Mouse (Mus musculus): ENCODE data around the gene Htr2b. TPM values are rescaled to one million over a fixed set of nuclear protein-coding genes. Genes with fewer than 3 reads are reported as not detected.

Htr2b gene
- polyA plus RNA-seq, 1 experiment = 0.28 TPM

DNA sequence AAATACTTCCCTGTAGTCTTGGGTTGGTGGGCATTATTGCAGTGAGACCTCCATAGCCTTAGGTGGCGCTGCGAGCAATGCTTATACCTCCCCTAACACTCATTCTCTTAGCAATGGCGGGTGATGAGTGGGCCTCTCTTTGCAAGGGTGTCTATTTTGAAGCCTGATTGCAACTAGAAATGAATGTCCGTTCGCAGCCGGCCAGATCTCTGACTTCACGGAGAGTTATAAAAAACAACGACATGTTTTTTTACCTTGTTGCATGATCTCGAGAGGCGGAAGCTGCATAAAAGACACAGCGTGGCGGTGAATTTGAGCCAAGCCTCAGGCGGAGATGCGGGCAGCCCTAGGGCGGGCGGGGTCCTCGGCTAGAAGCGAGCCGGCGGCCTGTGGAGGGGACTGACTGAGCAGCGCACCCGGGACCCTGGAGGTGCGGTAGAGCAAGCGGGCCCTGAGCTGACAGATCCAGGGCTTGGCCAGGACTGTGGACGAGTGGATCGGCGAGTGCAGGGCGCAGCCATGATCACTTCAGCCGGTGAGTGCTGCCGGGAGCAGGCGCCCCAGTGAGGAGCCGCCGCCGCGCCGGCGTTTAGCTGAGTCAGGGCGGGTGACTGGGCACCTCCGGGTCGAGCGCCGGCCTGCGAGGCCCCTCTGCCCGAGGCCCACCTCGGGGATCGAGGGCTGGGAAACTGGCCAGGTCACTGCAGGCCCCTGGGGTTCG, 47.3 kb downstream of the Htr2b start, which contains the start of gene Psmd1:
Psmd1 (plus strand) TSS at position 117 of the 721 bp plus-strand sequence.
- Histone ChIP-seq H3K4me3 (ENCODE audit: control insufficient read depth, insufficient read depth, low read length) (peak within 1 kb of the TSS; percentile 72), H3K36me3 (ENCODE audit: control insufficient read depth, insufficient read depth, low read length) (no peaks in the 10 kb centered on the region), H3K27me3 (ENCODE audit: control insufficient read depth, insufficient read depth, low read length) (no peaks in the 10 kb centered on the region), H3K4me1 (replicated peaks; ENCODE audit: control insufficient read depth, insufficient read depth, low read length) (peaks cover 7% of the 10 kb centered on the region), H3K27ac (ENCODE audit: control insufficient read depth, insufficient read depth, low read length) (no peak within 1 kb of the TSS)
- TF ChIP-seq CTCF (IDR thresholded peaks at IDR 0.05; ENCODE audit: borderline replicate concordance, control insufficient read depth, extremely low read depth, insufficient read depth, low read length, poor library complexity) (0 out of 2 replicates have a peak, but pooled peaks have one; percentile 30), POLR2A (IDR thresholded peaks at IDR 0.05; ENCODE audit: control insufficient read depth, extremely low read depth, insufficient read depth, low read length, poor library complexity) (no peak)
- WGBS = under 1% methylated on average over 45 of the region's 47 CpGs
- peak; percentile 92 for DNase-seq

DNA sequence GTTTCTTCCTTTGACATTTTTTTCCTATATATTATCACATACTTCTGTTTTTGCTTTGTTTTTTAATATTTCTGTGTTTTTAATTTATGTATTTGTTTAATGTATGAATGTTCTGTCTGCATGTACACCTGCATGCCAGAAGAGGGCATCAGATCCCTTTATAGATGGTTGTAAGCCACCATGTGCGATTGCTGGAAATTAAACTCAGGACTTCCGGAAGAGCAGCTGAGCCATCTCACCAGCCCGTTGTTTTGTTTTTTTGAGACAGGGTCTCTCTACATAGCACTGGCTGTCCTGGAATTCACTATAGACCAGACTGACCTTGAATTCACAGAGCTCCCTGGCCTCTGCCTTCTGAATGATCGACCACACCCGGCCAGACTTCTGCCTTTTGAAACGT, 49.2 kb downstream of the Htr2b start:
- Histone ChIP-seq H3K4me3 (ENCODE audit: control insufficient read depth, insufficient read depth, low read length) (no peak overlapping the region), H3K27ac (ENCODE audit: control insufficient read depth, insufficient read depth, low read length) (no peak overlapping the region), H3K36me3 (ENCODE audit: control insufficient read depth, insufficient read depth, low read length) (no peaks in the 10 kb centered on the region), H3K27me3 (ENCODE audit: control insufficient read depth, insufficient read depth, low read length) (no peaks in the 10 kb centered on the region), H3K4me1 (replicated peaks; ENCODE audit: control insufficient read depth, insufficient read depth, low read length) (peaks cover 11% of the 10 kb centered on the region)
- DNase-seq = no peak
- TF ChIP-seq CTCF (IDR thresholded peaks at IDR 0.05; ENCODE audit: borderline replicate concordance, control insufficient read depth, extremely low read depth, insufficient read depth, low read length, poor library complexity) (no peak), POLR2A (IDR thresholded peaks at IDR 0.05; ENCODE audit: control insufficient read depth, extremely low read depth, insufficient read depth, low read length, poor library complexity) (no peak)
- 82% methylated on average over 6 of the region's 6 CpGs for WGBS

DNA sequence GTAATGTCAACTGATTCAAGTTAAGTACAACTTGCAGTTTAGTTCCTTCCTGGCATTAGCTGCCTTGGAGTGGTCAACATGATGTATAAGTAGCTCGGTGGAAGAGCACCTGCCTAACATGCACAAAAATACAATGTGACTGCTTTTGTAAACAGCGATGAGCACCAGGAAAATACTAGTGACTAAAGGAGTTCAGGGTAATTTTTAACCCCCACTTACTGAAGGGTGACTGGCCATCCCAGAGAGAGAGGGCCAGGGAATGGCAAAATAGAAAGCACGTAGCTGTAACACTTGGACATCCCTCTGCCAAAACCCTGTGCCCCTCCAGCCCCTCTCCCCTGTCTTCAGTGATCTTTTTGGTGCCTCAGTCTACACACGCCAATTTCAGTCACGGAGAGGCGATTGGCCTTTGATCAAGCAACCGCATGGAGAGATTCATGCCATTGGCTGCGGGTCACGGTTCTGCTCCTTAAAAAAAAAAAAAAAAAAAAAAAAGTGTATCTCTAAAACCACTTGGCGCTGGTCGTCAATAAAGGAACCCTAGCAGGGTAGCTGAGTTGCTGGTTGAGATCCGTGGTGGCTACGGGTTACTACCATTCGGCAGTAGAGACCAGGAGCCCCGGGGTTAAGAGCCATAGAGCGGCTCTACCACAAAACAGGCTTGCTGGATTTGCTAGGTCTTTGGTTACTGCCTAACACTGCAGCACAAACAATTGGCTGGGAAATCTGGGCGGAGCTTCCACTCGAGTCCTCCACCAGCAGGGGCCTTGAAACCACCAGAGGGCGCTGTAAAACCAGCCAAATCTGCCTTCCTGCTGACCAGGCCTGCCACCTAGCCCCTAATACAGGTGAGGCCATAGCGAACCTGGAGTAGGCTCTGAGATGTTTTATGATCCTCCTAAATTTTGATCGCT, 52.7 kb downstream of the Htr2b start:
- Histone ChIP-seq H3K36me3 (ENCODE audit: control insufficient read depth, insufficient read depth, low read length) (no peaks in the 10 kb centered on the region), H3K27ac (ENCODE audit: control insufficient read depth, insufficient read depth, low read length) (no peak overlapping the region), H3K27me3 (ENCODE audit: control insufficient read depth, insufficient read depth, low read length) (no peaks in the 10 kb centered on the region), H3K4me3 (ENCODE audit: control insufficient read depth, insufficient read depth, low read length) (peak overlapping the region; percentile 32), H3K4me1 (replicated peaks; ENCODE audit: control insufficient read depth, insufficient read depth, low read length) (peaks cover 9% of the 10 kb centered on the region)
- 15% methylated on average over 21 of the region's 21 CpGs for whole genome bisulfite sequencing
- no peak for TF ChIP-seq POLR2A (IDR thresholded peaks at IDR 0.05; ENCODE audit: control insufficient read depth, extremely low read depth, insufficient read depth, low read length, poor library complexity)
- peak; percentile 96 for TF ChIP-seq CTCF (IDR thresholded peaks at IDR 0.05; ENCODE audit: borderline replicate concordance, control insufficient read depth, extremely low read depth, insufficient read depth, low read length, poor library complexity)
- peak; percentile 91 for DNase-seq

DNA sequence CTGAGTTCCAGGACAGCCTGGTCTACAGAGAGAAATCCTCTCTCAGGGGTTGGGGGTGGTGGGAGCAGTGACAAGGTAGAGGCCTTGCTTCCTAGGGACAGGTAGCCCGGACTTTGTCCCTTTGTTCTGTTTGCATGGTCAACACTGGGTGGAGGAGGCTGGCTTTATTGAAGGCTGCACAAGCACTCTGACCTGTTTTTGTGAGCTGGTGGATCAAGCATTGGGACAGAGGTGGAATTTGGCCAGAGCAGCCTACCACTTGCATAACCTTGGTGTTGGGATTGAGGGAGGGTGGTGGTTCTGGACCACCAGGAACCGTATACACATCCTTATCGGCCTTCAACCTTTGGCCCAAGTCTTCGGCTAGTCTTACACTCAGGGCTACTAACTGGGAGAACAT, 55.5 kb downstream of the Htr2b start:
- no peaks in the 10 kb centered on the region for H3K27me3 ChIP-seq (ENCODE audit: control insufficient read depth, insufficient read depth, low read length)
- no peaks in the 10 kb centered on the region for H3K36me3 ChIP-seq (ENCODE audit: control insufficient read depth, insufficient read depth, low read length)
- DNase-seq = no peak
- H3K4me1 ChIP-seq (replicated peaks; ENCODE audit: control insufficient read depth, insufficient read depth, low read length) = peaks cover 9% of the 10 kb centered on the region
- H3K4me3 ChIP-seq (ENCODE audit: control insufficient read depth, insufficient read depth, low read length) = no peak overlapping the region
- TF ChIP-seq POLR2A (IDR thresholded peaks at IDR 0.05; ENCODE audit: control insufficient read depth, extremely low read depth, insufficient read depth, low read length, poor library complexity) (no peak), CTCF (IDR thresholded peaks at IDR 0.05; ENCODE audit: borderline replicate concordance, control insufficient read depth, extremely low read depth, insufficient read depth, low read length, poor library complexity) (no peak)
- over 99% methylated on average over 4 of the region's 4 CpGs for WGBS
- no peak overlapping the region for H3K27ac ChIP-seq (ENCODE audit: control insufficient read depth, insufficient read depth, low read length)

DNA sequence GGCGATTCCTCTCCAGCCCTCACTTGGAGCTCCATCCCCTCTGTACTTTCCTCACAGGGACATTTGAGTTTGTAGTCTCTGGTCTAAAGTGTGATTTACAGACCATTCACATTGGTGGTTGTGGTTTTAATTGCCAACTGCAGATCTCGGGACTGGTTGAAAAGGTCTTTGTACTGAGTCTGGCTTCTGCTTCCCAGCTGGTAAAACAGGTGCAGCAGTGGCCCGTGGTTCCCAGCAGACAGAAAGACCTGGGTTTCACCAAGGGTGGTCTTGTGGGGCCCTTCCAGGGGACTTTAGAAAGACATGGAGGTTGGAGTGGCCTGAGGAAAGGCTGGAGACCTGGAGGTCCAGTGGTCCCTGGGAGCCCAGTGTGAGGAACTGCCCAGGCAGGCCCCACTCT, 56.8 kb downstream of the Htr2b start:
- 6% methylated on average over 3 of the region's 3 CpGs for WGBS
- DNase-seq = no peak
- H3K4me3 ChIP-seq (ENCODE audit: control insufficient read depth, insufficient read depth, low read length) = no peak overlapping the region
- no peak overlapping the region for H3K27ac ChIP-seq (ENCODE audit: control insufficient read depth, insufficient read depth, low read length)
- H3K36me3 ChIP-seq (ENCODE audit: control insufficient read depth, insufficient read depth, low read length) = no peaks in the 10 kb centered on the region
- H3K4me1 ChIP-seq (replicated peaks; ENCODE audit: control insufficient read depth, insufficient read depth, low read length) = peaks cover 9% of the 10 kb centered on the region
- H3K27me3 ChIP-seq (ENCODE audit: control insufficient read depth, insufficient read depth, low read length) = no peaks in the 10 kb centered on the region
- no peak for TF ChIP-seq CTCF (IDR thresholded peaks at IDR 0.05; ENCODE audit: borderline replicate concordance, control insufficient read depth, extremely low read depth, insufficient read depth, low read length, poor library complexity)
- no peak for TF ChIP-seq POLR2A (IDR thresholded peaks at IDR 0.05; ENCODE audit: control insufficient read depth, extremely low read depth, insufficient read depth, low read length, poor library complexity)

DNA sequence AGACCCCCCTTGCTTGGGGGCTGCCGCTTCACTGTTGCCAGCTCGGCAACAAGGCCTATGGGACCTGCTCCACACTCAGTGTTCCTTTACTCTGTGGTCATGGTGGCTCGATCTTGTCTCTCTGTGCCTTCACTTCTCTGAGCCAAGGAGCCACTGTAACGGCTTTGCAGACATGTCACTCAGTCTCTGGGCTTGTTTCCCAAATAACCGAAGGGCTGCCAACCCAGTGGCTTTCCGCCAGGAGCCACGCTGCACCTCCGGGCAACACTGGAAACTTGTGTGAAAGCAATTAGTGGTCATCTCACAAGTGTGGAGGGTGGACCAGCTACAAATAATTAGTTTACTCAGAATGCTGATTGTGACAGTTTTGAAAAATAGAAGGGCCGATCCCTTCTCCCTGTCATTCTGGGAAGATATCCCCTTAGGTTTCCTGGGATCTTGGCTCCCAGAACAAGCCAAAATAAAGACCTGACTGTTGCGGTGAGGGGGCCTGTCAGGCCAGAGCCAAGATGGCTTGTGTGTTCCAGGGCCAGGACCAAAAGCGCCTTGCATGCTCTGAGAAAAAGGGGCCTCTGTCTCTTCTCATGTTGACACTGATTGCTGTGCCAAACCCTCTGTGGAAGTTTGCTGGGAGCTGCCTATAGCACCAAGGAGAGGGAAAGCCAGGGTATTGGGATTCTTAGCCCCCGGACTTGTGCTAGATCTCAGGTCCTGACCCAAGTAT, 58.4 kb downstream of the Htr2b start:
- H3K4me1 ChIP-seq (replicated peaks; ENCODE audit: control insufficient read depth, insufficient read depth, low read length) = peaks cover 13% of the 10 kb centered on the region
- H3K27me3 ChIP-seq (ENCODE audit: control insufficient read depth, insufficient read depth, low read length) = no peaks in the 10 kb centered on the region
- H3K27ac ChIP-seq (ENCODE audit: control insufficient read depth, insufficient read depth, low read length) = no peak overlapping the region
- H3K4me3 ChIP-seq (ENCODE audit: control insufficient read depth, insufficient read depth, low read length) = no peak overlapping the region
- WGBS = 93% methylated on average over 12 of the region's 12 CpGs
- DNase-seq = no peak
- no peaks in the 10 kb centered on the region for H3K36me3 ChIP-seq (ENCODE audit: control insufficient read depth, insufficient read depth, low read length)
- TF ChIP-seq POLR2A (IDR thresholded peaks at IDR 0.05; ENCODE audit: control insufficient read depth, extremely low read depth, insufficient read depth, low read length, poor library complexity) = no peak
- no peak for TF ChIP-seq CTCF (IDR thresholded peaks at IDR 0.05; ENCODE audit: borderline replicate concordance, control insufficient read depth, extremely low read depth, insufficient read depth, low read length, poor library complexity)

Other genes starting within 250 kb of the Htr2b start
- 186 and 232 TPM in 2 replicates for gene Itm2c, start 217.7 kb downstream of the Htr2b start, polyA plus RNA-seq (2012; rRNA removed)
- gene 4933407L21Rik, start 183.5 kb downstream of the Htr2b start, polyA plus RNA-seq (2012; rRNA removed) = 1.5 and 2.2 TPM in 2 replicates
- 1.5 and 1.8 TPM in 2 replicates for gene Gpr55, start 151.0 kb downstream of the Htr2b start, polyA plus RNA-seq (2012; rRNA removed)
- gene Spata3, start 95.2 kb downstream of the Htr2b start, polyA plus RNA-seq (2012; rRNA removed) = 0.49 TPM in 1 of 2 replicates, not detected in the other
- gene 2810459M11Rik, start 66.1 kb downstream of the Htr2b start, polyA plus RNA-seq (2012; rRNA removed) = 0.13 and 0.34 TPM in 2 replicates
- gene Psmd1, start 47.6 kb downstream of the Htr2b start, polyA plus RNA-seq (2012; rRNA removed) = 59.7 and 61.2 TPM in 2 replicates
- not detected in 2 replicates for gene Gm21972, start 21.7 kb upstream of the Htr2b start, polyA plus RNA-seq (2012; rRNA removed)
- 5.8 and 6.4 TPM in 2 replicates for gene Armc9, start 42.8 kb upstream of the Htr2b start, polyA plus RNA-seq (2012; rRNA removed)
- 1.4 and 1.5 TPM in 2 replicates for gene B3gnt7, start 190.9 kb upstream of the Htr2b start, polyA plus RNA-seq (2012; rRNA removed)
- gene Ncl, start 247.4 kb upstream of the Htr2b start, polyA plus RNA-seq (2012; rRNA removed) = 17.0 and 21.5 TPM in 2 replicates

Measured in thymus, adult 2 months (tissue).